In genomic region chr7:19305413-19305735, GRCm38 (mm10) we compare ENCODE assay signal across 10 mouse cellular contexts. TPM values are rescaled to one million over a fixed set of nuclear protein-coding genes. Genes with fewer than 3 reads are reported as not detected.
DNase-seq lines count a peak whose midpoint lies in the region; ATAC-seq and TF ChIP-seq lines count a peak whose summit lies in the region.
"Had no signal": no experiment of that assay in that cellular context is flagged by ENCODE, and none has a peak within 500 bp of the region (broad histone marks: within the 10 kb centered on the region; RNA-seq: fewer than 3 reads in every experiment).

No protein-coding gene starts in this region.

- peak overlapping the region; percentile 36; the same call in 1 of the 2 replicates for H3K4me2 ChIP-seq in forebrain, embryonic 11.5 days (ENCODE audit: low read depth, low read length, severe bottlenecking)
- H3K4me2 ChIP-seq in forebrain, embryonic 16.5 days (ENCODE audit: low read length) = no peak overlapping the region; the same call in 1 of the 2 replicates
- H3K4me2 ChIP-seq in liver, embryonic 12.5 days = peak overlapping the region; percentile 42
- peak overlapping the region; percentile 47; the same call in 1 of the 2 replicates for H3K4me2 ChIP-seq in forebrain, postnatal 0 days (ENCODE audit: low read depth)
- peak overlapping the region; percentile 43; the same call in 1 of the 2 replicates for H3K4me2 ChIP-seq in midbrain, embryonic 14.5 days (ENCODE audit: low read length)

- H3K4me1 ChIP-seq in forebrain, embryonic 11.5 days (replicated peaks; ENCODE audit: control insufficient read depth, insufficient read depth, low read length) = peaks cover 15% of the 10 kb centered on the region; the same call in 1 of the 2 replicates
- peaks cover 48% of the 10 kb centered on the region for H3K4me1 ChIP-seq in forebrain, embryonic 16.5 days (replicated peaks; ENCODE audit: control insufficient read depth, insufficient read depth, low read length)
- H3K4me1 ChIP-seq in liver, embryonic 12.5 days = peaks cover 51% of the 10 kb centered on the region
- H3K4me1 ChIP-seq in forebrain, postnatal 0 days (ENCODE audit: insufficient read depth) = peaks cover 11% of the 10 kb centered on the region
- peaks cover 23% of the 10 kb centered on the region for H3K4me1 ChIP-seq in midbrain, embryonic 14.5 days (ENCODE audit: control insufficient read depth, insufficient read depth, low read length)

- H3K27ac ChIP-seq in forebrain, embryonic 11.5 days (ENCODE audit: low read depth, low read length) = no peak overlapping the region
- H3K27ac ChIP-seq in forebrain, embryonic 16.5 days (ENCODE audit: low read length) = no peak overlapping the region
- H3K27ac ChIP-seq in liver, embryonic 12.5 days = no peak overlapping the region
- H3K27ac ChIP-seq in forebrain, postnatal 0 days (ENCODE audit: low read depth, low read length) = no peak overlapping the region
- no peak overlapping the region for H3K27ac ChIP-seq in midbrain, embryonic 14.5 days (replicated peaks; ENCODE audit: low read depth, low read length)

- H3K9ac ChIP-seq in forebrain, embryonic 11.5 days (ENCODE audit: low read length) = no peak overlapping the region
- no peak overlapping the region; the same call in 1 of the 2 replicates for H3K9ac ChIP-seq in forebrain, embryonic 16.5 days (replicated peaks; ENCODE audit: low read depth, low read length)
- H3K9ac ChIP-seq in liver, embryonic 12.5 days = 0 out of 2 replicates have a peak overlapping the region, but pooled peaks have one; percentile 0
- no peak overlapping the region for H3K9ac ChIP-seq in forebrain, postnatal 0 days
- no peak overlapping the region for H3K9ac ChIP-seq in midbrain, embryonic 14.5 days (replicated peaks; ENCODE audit: low read length)

- no peak overlapping the region for H3K4me3 ChIP-seq in forebrain, embryonic 11.5 days (ENCODE audit: low read depth, low read length)
- H3K4me3 ChIP-seq in forebrain, embryonic 16.5 days (replicated peaks; ENCODE audit: low read length) = no peak overlapping the region
- peak overlapping the region; percentile 38; the same call in 1 of the 2 replicates for H3K4me3 ChIP-seq in liver, embryonic 12.5 days
- H3K4me3 ChIP-seq in forebrain, postnatal 0 days (ENCODE audit: low read depth, low read length) = peak overlapping the region; percentile 29; the same call in 1 of the 2 replicates
- H3K4me3 ChIP-seq in midbrain, embryonic 14.5 days (replicated peaks; ENCODE audit: low read depth, low read length) = 0 out of 2 replicates have a peak overlapping the region, but pooled peaks have one; percentile 21

- ATAC-seq in forebrain, embryonic 11.5 days (replicated peaks; ENCODE audit: low FRiP score) = no peak
- no peak for ATAC-seq in forebrain, embryonic 16.5 days
- no peak for ATAC-seq in liver, embryonic 12.5 days
- ATAC-seq in forebrain, postnatal 0 days = no peak
- no peak for ATAC-seq in midbrain, embryonic 14.5 days (ENCODE audit: low FRiP score, low TSS enrichment)
- no peak for ATAC-seq in megakaryocyte-erythroid progenitor cell, adult 5-6 weeks (replicated peaks; ENCODE audit: low FRiP score, low TSS enrichment, poor library complexity, severe bottlenecking)

- no peaks in the 10 kb centered on the region for H3K9me3 ChIP-seq in forebrain, embryonic 11.5 days (ENCODE audit: control insufficient read depth, low read length)
- H3K9me3 ChIP-seq in forebrain, embryonic 16.5 days (ENCODE audit: control insufficient read depth, low read length) = no peaks in the 10 kb centered on the region
- H3K9me3 ChIP-seq in liver, embryonic 12.5 days (replicated peaks) = no peaks in the 10 kb centered on the region
- no peaks in the 10 kb centered on the region for H3K9me3 ChIP-seq in forebrain, postnatal 0 days (ENCODE audit: low read length)
- H3K9me3 ChIP-seq in midbrain, embryonic 14.5 days (ENCODE audit: control insufficient read depth, low read length) = no peaks in the 10 kb centered on the region

- whole genome bisulfite sequencing in forebrain, embryonic 11.5 days = 10% methylated on average over 6 of the region's 6 CpGs
- 10% methylated on average over 6 of the region's 6 CpGs for WGBS in forebrain, embryonic 16.5 days
- 8% methylated on average over 6 of the region's 6 CpGs for WGBS in liver, embryonic 12.5 days (ENCODE audit: insufficient replicate concordance)
- 6% methylated on average over 6 of the region's 6 CpGs for WGBS in forebrain, postnatal 0 days
- WGBS in midbrain, embryonic 14.5 days = 11% methylated on average over 6 of the region's 6 CpGs

- no peaks in the 10 kb centered on the region for H3K36me3 ChIP-seq in forebrain, embryonic 11.5 days (ENCODE audit: control insufficient read depth, insufficient read depth, low read length)
- H3K36me3 ChIP-seq in forebrain, embryonic 16.5 days (ENCODE audit: control insufficient read depth, insufficient read depth) = no peaks in the 10 kb centered on the region
- no peaks in the 10 kb centered on the region for H3K36me3 ChIP-seq in liver, embryonic 12.5 days
- H3K36me3 ChIP-seq in forebrain, postnatal 0 days (ENCODE audit: insufficient read depth) = no peaks in the 10 kb centered on the region
- no peaks in the 10 kb centered on the region for H3K36me3 ChIP-seq in midbrain, embryonic 14.5 days (ENCODE audit: control insufficient read depth, insufficient read depth, low read length)

- DNase-seq in forebrain, embryonic 11.5 days (ENCODE audit: low spot score) = no peak
- DNase-seq in liver = no peak
- no peak for DNase-seq in forebrain, postnatal 0 days
- no peak for DNase-seq in midbrain, embryonic 14.5 days
- no peak for DNase-seq in adrenal gland, postnatal 4 days (ENCODE audit: low spot score in 2 of 2)
- DNase-seq: kidney, adult 8-10 months; right cerebral cortex, adult 18-20 months had no signal

- no peak for TF ChIP-seq CTCF in forebrain, postnatal 0 days (IDR thresholded peaks at IDR 0.05; ENCODE audit: low read depth)

- peaks cover 53% of the 10 kb centered on the region for H3K27me3 ChIP-seq in forebrain, embryonic 11.5 days (ENCODE audit: control insufficient read depth, insufficient read depth, low read length)
- peaks cover 58% of the 10 kb centered on the region for H3K27me3 ChIP-seq in forebrain, embryonic 16.5 days (replicated peaks; ENCODE audit: control insufficient read depth, insufficient read depth, low read length)
- H3K27me3 ChIP-seq in liver, embryonic 12.5 days (replicated peaks) = peaks cover 77% of the 10 kb centered on the region
- peaks cover 19% of the 10 kb centered on the region for H3K27me3 ChIP-seq in forebrain, postnatal 0 days (ENCODE audit: insufficient read depth, low read length)
- peaks cover 54% of the 10 kb centered on the region for H3K27me3 ChIP-seq in midbrain, embryonic 14.5 days (ENCODE audit: control insufficient read depth, insufficient read depth, low read length)

RNA-seq across cellular contexts. Expression of gene Fosb, which starts 4.5 kb away (rescaled TPM):
- not detected in 2 replicates for polyA plus RNA-seq in forebrain, embryonic 11.5 days (2014; fragmentation: Nextera tagmentation; extraction: Ambion mirVana)
- 0.05 and 0.10 TPM in 2 replicates for polyA plus RNA-seq in forebrain, embryonic 16.5 days (2015; fragmentation: Nextera tagmentation; extraction: Ambion mirVana)
- 0.04 and 0.05 TPM in 2 replicates for polyA plus RNA-seq in liver, embryonic 12.5 days (2016; fragmentation: Nextera tagmentation; extraction: Ambion mirVana)
- 1.6 and 5.1 TPM in 2 replicates for total RNA-seq in forebrain, postnatal 0 days (2014; rRNA removed)
- polyA plus RNA-seq in forebrain, postnatal 0 days (2015; fragmentation: Nextera tagmentation; extraction: Ambion mirVana) = 0.28 and 0.36 TPM in 2 replicates
- polyA plus RNA-seq in midbrain, embryonic 14.5 days (2014; fragmentation: Nextera tagmentation; extraction: Ambion mirVana) = not detected in 2 replicates
- total RNA-seq in megakaryocyte-erythroid progenitor cell, adult 5-6 weeks (2014; fragmentation: Nextera tagmentation) = 4.2 and 4.8 TPM in 2 replicates
- total RNA-seq in megakaryocyte-erythroid progenitor cell, adult 5-6 weeks (2017) = 52.4 and 77.0 TPM in 2 replicates
- under 1 TPM; 0.85 to 0.98 TPM for total RNA-seq in adrenal gland, postnatal 4 days (2021)

RNA-seq across cellular contexts. Expression of gene Rtn2, which starts 22.9 kb away (rescaled TPM):
- 47.3 and 54.7 TPM in 2 replicates for polyA plus RNA-seq in forebrain, embryonic 11.5 days (2014; fragmentation: Nextera tagmentation; extraction: Ambion mirVana)
- 127 and 128 TPM in 2 replicates for polyA plus RNA-seq in forebrain, embryonic 16.5 days (2015; fragmentation: Nextera tagmentation; extraction: Ambion mirVana)
- 5.1 and 5.6 TPM in 2 replicates for polyA plus RNA-seq in liver, embryonic 12.5 days (2016; fragmentation: Nextera tagmentation; extraction: Ambion mirVana)
- 154 and 163 TPM in 2 replicates for total RNA-seq in forebrain, postnatal 0 days (2014; rRNA removed)
- polyA plus RNA-seq in forebrain, postnatal 0 days (2015; fragmentation: Nextera tagmentation; extraction: Ambion mirVana) = 126 and 136 TPM in 2 replicates
- polyA plus RNA-seq in midbrain, embryonic 14.5 days (2014; fragmentation: Nextera tagmentation; extraction: Ambion mirVana) = 100.0 and 101 TPM in 2 replicates
- total RNA-seq in megakaryocyte-erythroid progenitor cell, adult 5-6 weeks (2014; fragmentation: Nextera tagmentation) = not detected in 2 replicates
- not detected in 2 replicates for total RNA-seq in megakaryocyte-erythroid progenitor cell, adult 5-6 weeks (2017)
- 10 to 100 TPM; 19.3 to 28.8 TPM for total RNA-seq in adrenal gland, postnatal 4 days (2021)

RNA-seq across cellular contexts. Expression of gene Ppm1n, which starts 25.5 kb away (rescaled TPM):
- polyA plus RNA-seq in forebrain, embryonic 11.5 days (2014; fragmentation: Nextera tagmentation; extraction: Ambion mirVana) = 0.44 TPM in 1 of 2 replicates, not detected in the other
- 0.39 and 0.61 TPM in 2 replicates for polyA plus RNA-seq in forebrain, embryonic 16.5 days (2015; fragmentation: Nextera tagmentation; extraction: Ambion mirVana)
- polyA plus RNA-seq in liver, embryonic 12.5 days (2016; fragmentation: Nextera tagmentation; extraction: Ambion mirVana) = not detected in 2 replicates
- 2.3 and 3.2 TPM in 2 replicates for total RNA-seq in forebrain, postnatal 0 days (2014; rRNA removed)
- polyA plus RNA-seq in forebrain, postnatal 0 days (2015; fragmentation: Nextera tagmentation; extraction: Ambion mirVana) = 0.69 and 1.1 TPM in 2 replicates
- 0.62 and 1.2 TPM in 2 replicates for polyA plus RNA-seq in midbrain, embryonic 14.5 days (2014; fragmentation: Nextera tagmentation; extraction: Ambion mirVana)
- total RNA-seq in megakaryocyte-erythroid progenitor cell, adult 5-6 weeks (2014; fragmentation: Nextera tagmentation) = not detected in 2 replicates
- total RNA-seq in megakaryocyte-erythroid progenitor cell, adult 5-6 weeks (2017) = not detected in 2 replicates
- under 1 TPM in 1 of 2 experiments, not detected in 1; 0.39 TPM for total RNA-seq in adrenal gland, postnatal 4 days (2021)

RNA-seq across cellular contexts. Expression of gene Vasp, which starts 33.8 kb away (rescaled TPM):
- 52.8 and 53.0 TPM in 2 replicates for polyA plus RNA-seq in forebrain, embryonic 11.5 days (2014; fragmentation: Nextera tagmentation; extraction: Ambion mirVana)
- 38.0 and 40.3 TPM in 2 replicates for polyA plus RNA-seq in forebrain, embryonic 16.5 days (2015; fragmentation: Nextera tagmentation; extraction: Ambion mirVana)
- polyA plus RNA-seq in liver, embryonic 12.5 days (2016; fragmentation: Nextera tagmentation; extraction: Ambion mirVana) = 61.1 and 61.5 TPM in 2 replicates
- total RNA-seq in forebrain, postnatal 0 days (2014; rRNA removed) = 40.6 and 45.9 TPM in 2 replicates
- polyA plus RNA-seq in forebrain, postnatal 0 days (2015; fragmentation: Nextera tagmentation; extraction: Ambion mirVana) = 30.0 and 30.6 TPM in 2 replicates
- polyA plus RNA-seq in midbrain, embryonic 14.5 days (2014; fragmentation: Nextera tagmentation; extraction: Ambion mirVana) = 28.9 and 29.1 TPM in 2 replicates
- 19.3 and 34.8 TPM in 2 replicates for total RNA-seq in megakaryocyte-erythroid progenitor cell, adult 5-6 weeks (2014; fragmentation: Nextera tagmentation)
- 27.9 and 53.7 TPM in 2 replicates for total RNA-seq in megakaryocyte-erythroid progenitor cell, adult 5-6 weeks (2017)
- total RNA-seq in adrenal gland, postnatal 4 days (2021) = 10 to 100 TPM; 83.7 to 89.3 TPM

RNA-seq across cellular contexts. Expression of gene Ercc1, which starts 39.2 kb away (rescaled TPM):
- 94.4 and 100 TPM in 2 replicates for polyA plus RNA-seq in forebrain, embryonic 11.5 days (2014; fragmentation: Nextera tagmentation; extraction: Ambion mirVana)
- 79.3 and 85.9 TPM in 2 replicates for polyA plus RNA-seq in forebrain, embryonic 16.5 days (2015; fragmentation: Nextera tagmentation; extraction: Ambion mirVana)
- 25.8 and 31.5 TPM in 2 replicates for polyA plus RNA-seq in liver, embryonic 12.5 days (2016; fragmentation: Nextera tagmentation; extraction: Ambion mirVana)
- 56.6 and 73.6 TPM in 2 replicates for total RNA-seq in forebrain, postnatal 0 days (2014; rRNA removed)
- polyA plus RNA-seq in forebrain, postnatal 0 days (2015; fragmentation: Nextera tagmentation; extraction: Ambion mirVana) = 80.5 and 81.0 TPM in 2 replicates
- 78.9 and 97.7 TPM in 2 replicates for polyA plus RNA-seq in midbrain, embryonic 14.5 days (2014; fragmentation: Nextera tagmentation; extraction: Ambion mirVana)
- total RNA-seq in megakaryocyte-erythroid progenitor cell, adult 5-6 weeks (2014; fragmentation: Nextera tagmentation) = 31.3 and 51.5 TPM in 2 replicates
- 19.8 and 23.8 TPM in 2 replicates for total RNA-seq in megakaryocyte-erythroid progenitor cell, adult 5-6 weeks (2017)
- total RNA-seq in adrenal gland, postnatal 4 days (2021) = 10 to 100 TPM; 38.6 to 45.2 TPM

Comparison
In these comparisons a context has a peak if more than half of its experiments do, and no peak if none do; other contexts are left out.
1. H3K4me3 ChIP-seq: peak in liver, embryonic 12.5 days (single experiment), forebrain, postnatal 0 days (single experiment) and midbrain, embryonic 14.5 days (single experiment); none in forebrain, embryonic 11.5 days (single experiment) and forebrain, embryonic 16.5 days (single experiment).